Mouse (Mus musculus) granulocyte monocyte progenitor cell, adult 5-6 weeks (primary cell): ENCODE results near the gene Sorcs1. TPM values are rescaled to one million over a fixed set of nuclear protein-coding genes. Genes with fewer than 3 reads are reported as not detected.

Experiments
- ATAC-seq: replicated peaks from 2 replicates; pipeline ENCODE4 v1.8.0; 2016; ENCODE audit warnings: mild to moderate bottlenecking, moderate TSS enrichment, inconsistent platforms; ENCODE audit not compliant: poor library complexity, severe bottlenecking
- total RNA-seq, 2 experiments: library from RNA; stranded (forward) in 1 of 2; stranded (reverse) in 1 of 2; fragments of 200-712, 200-1000 nt in 1 of 2; fragments of >200 nt in 1 of 2; fragmentation: Nextera tagmentation in 1 of 2; gene quantifications; 2 replicates each; pipeline ENCODE4 v1.2.3; 2014 to 2017

Sorcs1 gene
- total RNA-seq, 2 experiments from 2014 or later, result not detected

DNA sequence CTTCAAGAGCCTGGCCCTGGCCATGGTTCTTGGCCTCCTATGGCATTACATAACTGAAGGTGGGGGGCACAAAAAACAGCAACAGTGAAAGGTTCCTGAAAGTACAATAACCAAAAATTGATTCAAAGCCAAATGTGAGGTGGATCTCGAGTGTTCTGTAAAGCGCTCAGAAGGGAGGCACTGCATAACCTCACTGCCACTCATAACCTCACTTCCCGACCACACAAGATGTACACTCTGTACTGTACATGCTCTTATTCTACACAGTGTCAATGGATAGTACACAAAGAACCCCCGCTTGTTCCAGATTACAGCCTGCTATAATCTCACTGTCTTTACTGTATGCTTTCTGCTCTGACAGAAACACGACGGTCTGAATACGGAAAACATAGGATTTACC is 384.2 kb downstream of the Sorcs1 start:
- ATAC-seq, result no peak

DNA sequence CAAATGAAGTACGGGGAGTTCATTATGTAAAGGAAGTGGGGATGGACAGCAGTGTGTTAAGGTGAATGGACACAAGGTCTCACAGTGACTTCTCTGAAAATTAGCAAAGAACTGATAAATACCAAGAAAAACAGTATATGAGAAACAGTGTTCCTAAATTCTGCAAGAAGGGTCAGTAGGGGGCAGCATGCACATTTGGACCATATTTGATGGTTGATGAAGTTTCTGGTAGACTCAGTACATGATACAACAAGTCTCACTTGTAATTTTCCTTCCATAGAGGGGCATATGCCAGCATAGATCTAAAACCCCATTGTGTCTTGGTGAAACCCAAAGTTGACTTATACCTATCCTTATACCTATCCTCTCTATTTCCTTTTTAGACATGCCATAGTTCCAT is 414.0 kb downstream of the Sorcs1 start:
- ATAC-seq, result no peak

DNA sequence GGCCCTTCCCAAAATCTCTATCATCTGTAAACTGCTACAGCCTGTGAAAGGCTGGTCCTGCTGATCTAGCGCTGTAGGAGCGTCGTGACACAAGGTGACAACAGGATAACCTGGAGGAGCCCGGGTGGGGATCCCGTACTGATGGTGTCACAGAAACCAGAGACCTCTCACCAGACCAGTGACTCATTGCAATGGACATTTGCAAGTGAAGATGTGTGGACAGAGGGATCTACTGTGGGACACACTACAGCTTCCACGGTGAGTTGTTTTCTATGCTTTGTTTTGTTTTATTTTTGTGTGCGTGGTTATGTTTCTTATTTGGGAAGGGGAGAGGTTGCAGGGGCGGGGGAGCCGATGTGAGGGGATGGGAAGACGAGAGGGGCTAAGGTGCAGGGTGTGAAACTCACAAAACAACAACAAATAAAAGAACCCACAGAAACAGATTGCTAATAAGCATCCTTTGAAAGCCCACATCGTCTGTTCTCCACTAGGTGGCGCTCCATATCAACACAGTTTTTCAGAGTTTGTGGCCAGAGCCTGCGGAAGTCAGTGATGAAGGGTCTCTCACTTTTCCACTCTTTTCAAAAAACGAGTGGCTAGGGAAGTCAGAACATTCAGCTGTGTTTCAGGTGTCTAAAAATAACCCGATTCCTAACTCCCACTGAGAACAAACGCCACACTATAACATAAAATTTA is 419.6 kb downstream of the Sorcs1 start:
- ATAC-seq, result peak; percentile 40; the same call in 1 of the 2 replicates

DNA sequence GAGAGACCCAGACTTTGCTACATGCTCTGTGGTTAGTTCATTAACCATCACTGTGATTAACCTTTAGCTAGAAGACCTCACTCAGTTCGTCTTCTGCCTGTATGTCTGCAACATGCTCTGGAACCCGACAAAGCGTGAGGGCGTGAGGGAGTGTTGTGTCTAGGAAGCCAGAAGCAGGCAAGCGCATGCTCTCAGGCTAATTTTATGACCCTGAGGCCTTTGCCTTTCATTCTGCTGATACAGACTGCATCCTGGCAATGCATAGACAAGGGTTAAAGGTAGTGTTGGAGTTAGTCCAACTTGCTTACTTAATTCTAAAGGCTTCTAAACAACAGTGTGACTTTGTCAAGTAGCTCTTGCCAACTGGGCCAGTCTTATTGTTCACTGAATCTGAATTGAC is 458.0 kb downstream of the Sorcs1 start:
- ATAC-seq, result no peak

DNA sequence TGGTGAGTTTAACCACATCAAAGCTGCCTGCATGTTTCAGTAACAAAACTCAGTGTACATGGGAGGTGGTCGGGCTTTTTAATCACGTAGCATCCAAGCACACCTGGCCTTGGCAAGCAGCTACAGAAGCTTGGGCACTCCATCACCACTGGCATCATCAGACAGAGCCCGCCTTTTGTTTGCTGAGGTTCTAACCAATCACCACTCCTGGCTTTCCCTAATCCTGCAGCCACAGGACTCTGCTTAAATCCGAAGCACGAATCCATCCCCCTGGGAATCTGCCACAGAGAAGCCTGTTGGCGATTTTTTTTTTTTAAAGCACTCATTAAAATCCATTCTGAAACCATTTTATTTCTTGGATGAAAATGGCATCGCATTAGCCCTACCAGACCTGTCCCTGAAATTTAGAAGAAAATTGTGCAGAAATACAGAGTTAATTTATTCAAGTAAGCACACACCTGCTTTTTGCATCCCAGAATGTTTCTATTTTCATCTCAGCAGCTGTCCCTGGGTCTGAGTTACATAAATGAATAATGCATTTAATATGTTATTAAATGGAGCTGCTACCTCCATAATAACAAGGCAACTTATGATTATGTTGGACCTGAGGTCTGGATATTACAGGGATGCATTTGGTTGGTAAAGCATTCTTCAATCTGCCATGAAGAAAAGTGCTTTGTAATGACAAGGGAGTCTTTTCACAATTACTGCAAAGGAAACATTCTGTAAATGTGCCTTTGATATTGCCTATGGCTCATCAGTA is 463.8 kb downstream of the Sorcs1 start:
- no peak for ATAC-seq

DNA sequence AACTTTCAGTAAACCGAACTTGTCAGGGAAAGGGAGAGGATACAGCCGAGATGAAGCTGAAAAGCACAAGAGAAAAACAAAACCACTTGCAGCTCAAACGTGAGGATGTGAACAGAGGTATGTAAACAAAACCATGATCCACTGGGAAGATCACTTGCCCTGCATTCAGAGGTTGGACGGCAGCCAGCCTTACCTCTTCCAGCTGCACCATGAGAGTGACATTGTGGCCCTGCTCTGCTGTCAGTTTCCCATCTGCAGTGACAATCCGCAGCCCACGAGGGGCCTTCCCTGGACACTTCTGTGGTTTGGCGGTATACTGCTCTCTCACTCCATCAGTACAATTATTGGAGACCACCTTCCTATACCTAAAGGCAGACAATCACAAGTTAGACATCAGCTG is 468.0 kb downstream of the Sorcs1 start:
- ATAC-seq, result no peak

DNA sequence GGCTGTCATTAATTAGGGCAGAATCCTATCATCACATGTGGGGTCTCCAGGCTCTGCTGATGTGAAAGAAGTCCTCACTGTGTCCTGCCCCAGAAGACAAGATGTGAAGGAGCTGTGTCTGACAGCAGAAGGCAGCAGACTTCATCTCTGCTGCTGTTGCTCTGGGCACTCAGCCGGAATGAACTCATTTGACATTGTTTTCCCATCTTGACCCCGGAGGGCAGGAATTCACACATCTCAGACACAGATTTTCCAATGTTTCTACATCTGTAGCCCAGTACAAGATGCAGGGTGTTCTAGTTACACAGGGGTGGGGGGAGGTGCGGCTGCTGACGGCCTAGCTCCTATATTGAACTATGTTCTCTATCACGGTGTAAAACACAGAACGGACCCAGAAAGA is 474.1 kb downstream of the Sorcs1 start:
- no peak for ATAC-seq

DNA sequence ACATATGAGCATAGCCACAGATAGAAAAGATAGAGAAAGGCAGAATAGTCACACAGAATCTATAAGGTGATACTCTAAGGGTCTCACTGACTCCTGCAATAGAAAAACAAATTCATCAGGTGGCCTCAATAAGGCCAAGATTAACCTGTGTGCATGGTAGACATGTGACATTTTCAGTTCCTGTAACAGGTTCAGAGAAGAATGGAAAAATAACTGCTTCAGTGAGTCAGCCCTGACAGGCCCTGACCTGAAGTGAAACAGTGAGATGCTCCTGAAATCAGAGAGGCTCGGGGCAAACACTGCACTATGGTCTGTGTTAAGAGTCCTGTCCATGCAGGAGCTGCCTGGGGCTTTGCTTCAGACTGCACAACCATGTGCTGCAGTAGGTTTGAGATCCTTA is 481.9 kb downstream of the Sorcs1 start:
- ATAC-seq, result no peak

DNA sequence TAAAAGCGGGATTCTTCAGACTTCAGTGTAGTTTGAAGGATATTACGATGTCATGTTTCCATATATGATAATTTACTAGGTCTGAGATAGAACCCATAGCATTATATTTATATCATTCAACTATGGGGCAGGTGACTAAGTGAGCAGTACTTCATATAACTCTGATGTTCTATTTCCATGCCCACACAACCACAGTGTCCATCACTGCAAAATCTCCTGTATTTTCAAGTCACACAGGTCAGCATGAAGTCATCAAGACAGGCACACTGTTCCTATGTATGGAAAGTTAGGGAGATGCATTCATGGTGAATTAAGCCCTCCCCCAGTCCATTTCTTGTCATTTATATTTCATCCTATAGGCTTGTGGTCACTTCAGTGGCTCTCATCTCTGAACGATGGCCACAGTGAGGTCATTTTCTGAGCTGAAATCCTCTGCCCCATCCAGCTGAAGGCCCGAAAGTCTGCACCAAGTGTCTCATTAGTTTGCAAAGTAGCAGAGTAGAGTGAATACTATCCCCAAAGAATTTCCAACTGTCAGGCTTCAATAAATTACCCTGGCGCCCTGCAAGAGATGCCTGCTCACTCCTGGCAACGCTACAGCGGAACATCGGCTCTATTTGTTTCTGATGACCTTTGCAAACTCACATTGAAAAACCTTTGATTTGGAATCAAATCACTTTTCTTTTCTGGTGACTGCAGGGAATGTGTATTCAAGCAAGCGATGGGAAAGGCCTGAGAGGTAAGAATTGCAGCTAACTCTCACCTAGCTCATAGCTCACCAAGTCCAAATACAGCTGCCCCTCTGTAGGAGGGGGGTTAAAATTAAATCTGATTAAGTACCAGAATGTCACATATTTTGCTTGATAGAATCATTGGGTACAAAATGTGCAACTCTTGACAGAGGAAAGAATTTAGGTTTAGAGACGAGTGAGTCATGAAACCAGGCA is 492.4 kb downstream of the Sorcs1 start:
- no peak for ATAC-seq

DNA sequence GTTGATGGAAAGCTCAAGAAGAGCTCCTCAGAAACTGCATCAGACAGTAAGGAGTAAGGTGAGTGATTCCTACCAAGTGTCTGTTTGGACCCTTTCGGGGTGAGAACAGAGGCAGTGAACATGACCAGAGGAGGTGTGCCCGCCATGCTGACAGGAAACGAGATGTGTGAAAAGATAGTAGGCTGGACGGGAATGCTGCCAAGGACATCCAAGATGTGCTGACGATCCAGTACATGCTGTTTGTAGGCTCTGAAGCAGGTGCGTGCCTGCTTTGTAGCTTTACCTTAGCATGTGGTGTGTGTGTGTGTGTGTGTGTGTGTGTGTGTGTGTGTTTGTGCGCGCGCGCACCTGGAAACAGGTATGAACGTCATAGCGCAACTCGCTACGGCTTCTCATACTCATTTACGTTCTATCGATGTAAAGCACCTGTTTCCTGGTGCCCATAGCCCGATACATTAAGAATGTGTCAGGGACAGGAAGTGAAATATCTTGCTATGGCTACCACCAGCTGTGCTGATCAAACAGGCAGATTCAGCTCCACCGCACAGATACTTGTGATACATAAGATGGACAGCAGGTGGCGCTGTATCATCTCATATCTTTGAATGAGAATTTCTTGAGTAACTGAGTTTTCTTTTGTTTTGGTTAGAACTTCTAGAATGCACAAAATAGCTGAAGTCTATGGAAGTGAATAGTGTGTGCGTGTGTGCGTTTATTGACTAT is 493.4 kb downstream of the Sorcs1 start:
- ATAC-seq, result peak; percentile 68

DNA sequence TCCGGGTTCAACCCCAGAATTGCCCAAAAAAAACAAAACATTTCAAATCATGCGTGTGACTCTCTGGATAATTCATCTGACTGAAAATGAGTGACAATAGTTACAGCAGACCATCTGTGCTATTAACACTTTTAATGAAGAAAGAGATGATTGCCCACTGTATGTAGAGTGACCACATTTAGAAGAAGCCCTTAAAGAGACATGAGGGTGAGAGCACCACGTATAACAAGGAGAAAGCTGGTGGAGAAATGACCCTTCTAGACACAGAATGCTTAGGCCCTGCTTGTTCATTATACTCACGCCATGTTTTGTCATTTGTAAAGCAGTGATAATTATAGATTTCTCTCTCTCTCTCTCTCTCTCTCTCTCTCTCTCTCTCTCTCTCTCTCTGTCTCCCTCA is 499.6 kb downstream of the Sorcs1 start:
- no peak for ATAC-seq

DNA sequence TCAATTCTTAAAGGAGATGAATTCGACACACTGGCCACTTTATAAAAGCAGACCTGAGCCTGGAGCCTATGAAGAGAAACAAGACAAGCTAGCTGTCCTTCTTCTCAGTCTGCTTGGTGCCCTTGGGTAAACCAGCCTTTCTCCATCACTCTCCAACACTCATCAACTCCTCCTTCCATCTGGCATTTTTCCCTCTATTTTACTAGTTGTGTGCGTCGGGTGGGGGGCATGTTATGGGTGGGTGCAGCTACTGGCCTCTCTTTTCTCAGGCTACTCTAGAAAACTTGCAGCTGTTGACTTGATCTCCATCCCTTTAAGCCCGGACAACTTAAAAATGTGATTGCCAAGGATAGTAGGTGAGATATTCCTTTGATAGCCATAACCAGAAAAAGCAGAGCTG is 500.3 kb downstream of the Sorcs1 start:
- no peak for ATAC-seq

DNA sequence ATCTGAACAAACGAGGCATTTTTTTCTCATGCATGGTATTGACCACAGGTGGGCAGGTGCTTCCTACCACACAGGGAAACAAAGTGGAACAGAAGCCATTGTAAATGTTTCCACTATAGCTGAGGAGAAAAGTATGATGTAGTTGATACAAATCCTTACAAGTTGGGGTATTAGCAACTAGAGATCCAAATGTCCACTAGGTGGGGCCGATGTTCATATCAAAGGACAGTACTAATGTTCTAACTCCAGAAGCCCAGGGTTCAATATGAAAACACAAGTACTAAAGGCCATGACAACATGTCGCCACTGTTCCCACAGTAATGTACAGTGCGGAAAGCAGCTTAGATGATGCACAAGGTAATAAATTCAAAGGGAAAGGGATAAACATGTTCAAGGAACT is 506.6 kb downstream of the Sorcs1 start:
- ATAC-seq, result no peak

DNA sequence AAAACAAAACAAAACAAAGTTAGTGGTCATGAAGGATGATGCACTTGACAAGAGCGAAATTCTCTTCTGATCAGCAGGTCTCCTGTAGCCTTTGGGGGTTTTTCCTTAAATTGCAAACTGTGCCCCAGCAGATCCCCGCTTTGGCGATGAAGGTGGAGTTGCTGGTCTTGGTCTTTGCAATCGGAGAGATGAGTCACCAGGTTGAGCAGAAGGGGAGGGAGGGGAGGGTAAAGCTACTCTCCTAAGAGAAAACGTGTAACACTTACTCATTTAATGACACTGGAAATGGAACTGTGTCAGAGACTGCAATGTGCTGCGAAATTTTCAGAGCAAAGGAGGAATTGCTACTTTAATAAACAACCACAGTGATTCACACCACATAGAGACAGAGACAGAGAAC is 527.3 kb downstream of the Sorcs1 start:
- ATAC-seq, result no peak

DNA sequence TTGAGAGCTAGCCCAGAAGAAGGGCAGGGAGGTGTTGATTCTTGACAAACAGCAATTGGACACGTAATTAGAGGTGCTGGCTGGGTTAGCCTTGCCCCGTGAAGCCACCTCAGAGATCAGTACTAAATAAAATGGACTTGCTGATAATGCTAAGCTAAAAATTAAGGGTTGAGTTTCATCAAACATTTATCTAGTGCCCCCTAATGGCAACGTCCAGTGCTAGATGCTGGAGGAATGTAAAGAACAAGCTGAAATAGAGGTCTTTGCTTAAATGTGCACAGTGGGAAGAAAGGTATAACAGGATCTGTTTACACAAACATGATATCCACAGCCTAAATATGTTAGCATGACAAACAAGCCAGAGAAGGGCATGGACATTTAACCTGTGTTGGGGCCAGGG is 532.5 kb downstream of the Sorcs1 start:
- no peak for ATAC-seq

DNA sequence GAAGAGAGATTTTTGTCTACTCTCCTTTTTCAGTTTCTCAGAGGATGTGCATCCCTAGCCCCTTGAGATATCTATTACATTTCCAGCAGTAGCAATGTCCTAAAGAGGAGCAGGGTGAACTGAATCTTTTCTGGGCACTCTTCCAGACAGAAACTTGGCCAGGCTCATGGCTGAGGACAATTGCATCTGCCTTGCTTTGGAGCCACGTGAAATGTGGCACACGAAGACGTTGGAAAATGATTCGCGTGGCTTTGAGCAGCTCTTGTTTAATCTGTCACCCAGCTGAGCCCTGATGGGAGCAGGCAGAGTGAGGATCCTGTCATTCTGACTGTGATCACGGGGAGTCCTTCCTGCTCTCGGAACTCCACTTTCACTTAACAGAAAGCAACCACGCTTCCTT is 536.6 kb downstream of the Sorcs1 start:
- no peak for ATAC-seq

DNA sequence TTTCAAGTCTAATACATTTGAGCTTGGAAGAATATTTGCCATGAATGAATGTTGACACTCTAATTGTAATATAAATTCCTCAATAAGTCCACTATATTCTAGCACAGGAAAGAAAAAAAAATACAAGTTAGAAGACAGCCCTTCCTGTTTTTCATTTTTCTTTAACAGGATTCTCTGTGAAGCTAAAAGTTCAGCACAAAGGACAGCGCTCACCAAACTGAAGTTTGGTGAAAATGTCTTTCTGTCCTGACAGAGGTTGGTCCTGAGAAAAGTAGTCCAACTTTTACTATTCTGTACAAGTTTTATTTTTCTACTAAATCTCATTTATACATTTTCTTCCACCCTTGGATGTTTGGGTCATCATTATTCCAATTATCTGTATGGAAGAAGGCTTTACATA is 543.8 kb downstream of the Sorcs1 start:
- no peak for ATAC-seq

DNA sequence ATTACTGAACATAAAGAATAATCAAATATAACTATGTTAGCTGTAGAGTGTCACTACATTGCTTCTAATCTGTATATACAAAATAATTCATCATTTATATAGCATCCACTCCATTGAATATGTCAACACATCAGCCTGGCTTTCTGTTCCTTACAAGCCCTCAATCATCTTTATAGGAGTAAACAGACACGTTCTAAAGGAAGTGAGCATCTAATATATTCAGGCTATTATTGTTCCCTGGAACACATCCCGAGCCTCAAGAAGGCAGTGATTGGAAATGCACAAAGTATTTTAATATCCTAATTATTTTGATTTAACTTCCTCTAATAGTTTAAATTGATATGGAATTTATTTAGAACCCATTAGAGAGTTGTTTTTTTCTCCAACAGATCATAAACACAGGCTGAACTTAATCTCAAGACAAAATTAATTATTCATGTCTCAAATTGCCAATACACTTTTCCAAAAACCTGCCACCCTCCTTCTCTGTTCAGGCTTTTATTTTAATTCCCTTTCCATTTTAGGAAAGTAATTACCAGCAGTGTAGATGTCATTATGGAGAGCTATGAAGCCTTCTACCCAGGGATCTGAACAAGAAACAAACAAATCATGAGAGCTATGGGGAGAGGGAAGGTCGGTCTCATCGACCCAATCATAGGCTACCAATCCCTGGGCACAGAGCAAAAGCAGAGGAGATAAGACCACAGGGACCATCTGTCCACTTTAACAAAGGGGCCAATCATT is 572.4 kb downstream of the Sorcs1 start:
- no peak for ATAC-seq
